Mouse (Mus musculus): Measurements from ENCODE around the gene Slc45a3. TPM values are rescaled to one million over a fixed set of nuclear protein-coding genes. Genes with fewer than 3 reads are reported as not detected.
A peak's percentile ranks its signal among the peaks of the same experiment; 100 is the strongest.

Slc45a3 gene
- polyA plus RNA-seq, 1 experiment from 2014 or later: 5.9 TPM

DNA sequence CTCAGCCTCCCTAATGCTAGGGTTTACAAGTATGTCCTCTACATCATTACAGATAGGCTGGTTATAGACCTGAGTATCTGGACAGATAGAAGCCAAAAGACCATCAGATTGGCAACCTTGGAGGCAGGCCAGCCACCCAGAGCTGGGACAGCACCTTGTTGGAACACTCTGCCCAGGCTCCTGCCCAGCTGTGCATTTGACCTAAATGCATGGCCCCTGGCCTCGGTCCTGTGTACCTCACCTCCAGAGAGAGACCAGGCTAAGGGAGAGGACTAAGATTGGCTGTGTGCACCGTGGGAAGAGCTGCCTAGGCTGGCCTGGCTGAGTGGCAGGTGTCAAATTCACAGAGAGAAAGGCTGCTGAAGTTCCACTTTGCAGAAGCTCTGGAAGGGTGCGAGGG lies 5.8 kb downstream of the Slc45a3 start:
- peaks cover 72% of the 10 kb centered on the region for H3K4me1 ChIP-seq (replicated peaks)

DNA sequence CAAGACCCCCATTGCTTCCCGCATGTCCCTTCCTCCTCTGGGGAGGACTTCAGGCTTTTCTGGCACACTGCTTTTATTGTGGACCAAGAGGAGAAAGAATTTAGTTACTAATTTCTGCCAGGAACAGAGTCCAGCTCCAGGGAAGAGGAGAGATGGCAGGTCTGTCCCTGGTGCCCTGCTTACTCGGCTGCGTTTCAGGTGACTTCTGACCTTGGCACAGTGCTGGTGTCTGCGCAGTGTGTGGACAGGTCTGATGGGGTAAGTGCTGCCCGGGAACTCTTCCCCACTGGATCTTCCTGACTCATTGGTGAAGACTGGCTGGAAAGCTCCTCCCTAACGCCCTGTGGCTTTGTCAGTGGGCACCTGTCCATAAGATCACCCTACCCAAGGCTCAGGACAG lies 6.2 kb downstream of the Slc45a3 start:
- Histone ChIP-seq H3K9me3 (no peaks in the 10 kb centered on the region), H3K4me3 (no peak overlapping the region), H3K27ac (replicated peaks) (no peak overlapping the region), H3K36me3 (no peaks in the 10 kb centered on the region), H3K27me3 (peaks cover 10% of the 10 kb centered on the region), H3K9ac (no peak overlapping the region), H3K4me1 (replicated peaks) (peaks cover 72% of the 10 kb centered on the region), H3K4me2 (no peak overlapping the region)
- WGBS: 80% methylated on average over 6 of the region's 6 CpGs
- no peak for ATAC-seq (ENCODE audit: low read depth)

More for the DNA sequence above, 5.8 kb downstream of the Slc45a3 start:
- ATAC-seq (ENCODE audit: low read depth): no peak
- Histone ChIP-seq H3K36me3 (no peaks in the 10 kb centered on the region), H3K9ac (no peak overlapping the region), H3K27me3 (peaks cover 14% of the 10 kb centered on the region), H3K9me3 (no peaks in the 10 kb centered on the region), H3K4me3 (no peak overlapping the region), H3K27ac (replicated peaks) (no peak overlapping the region), H3K4me2 (no peak overlapping the region)
- 50% methylated on average over 3 of the region's 3 CpGs for WGBS

- Histone ChIP-seq H3K9ac (no peak overlapping the region), H3K4me2 (no peak overlapping the region), H3K4me1 (replicated peaks) (peaks cover 65% of the 10 kb centered on the region), H3K36me3 (no peaks in the 10 kb centered on the region), H3K27me3 (peaks cover 1% of the 10 kb centered on the region), H3K4me3 (no peak overlapping the region), H3K27ac (replicated peaks) (no peak overlapping the region), H3K9me3 (no peaks in the 10 kb centered on the region)
- WGBS: 58% methylated on average over 4 of the region's 4 CpGs
- ATAC-seq (ENCODE audit: low read depth): no peak
These were observed 7.1 kb downstream of the Slc45a3 start for GRCm38 (mm10) chr1:131969825-131970224.

DNA sequence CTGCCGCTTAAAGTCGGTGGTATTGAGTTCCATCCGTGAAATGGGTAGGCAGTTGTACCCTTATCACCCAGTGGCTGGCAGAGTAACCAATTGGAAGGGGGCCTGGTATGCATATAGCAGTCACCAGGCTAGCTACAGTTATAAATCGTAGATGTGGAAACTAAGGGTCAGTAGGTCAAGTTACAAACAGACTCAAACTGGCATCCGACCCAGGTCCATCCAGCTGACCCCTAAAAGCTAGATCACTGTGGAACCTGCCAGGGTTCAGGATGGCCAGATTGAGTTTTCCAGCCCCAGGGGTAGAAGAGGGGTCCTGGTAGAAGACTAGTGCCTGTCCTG lies 7.5 kb downstream of the Slc45a3 start:
- H3K4me2 ChIP-seq: peak overlapping the region; percentile 20; the same call in 1 of the 2 replicates

GRCm38 (mm10) chr1:131970661-131971520 lies 8.1 kb downstream of the Slc45a3 start:
- peaks cover 67% of the 10 kb centered on the region for H3K4me1 ChIP-seq (replicated peaks)
- no peak overlapping the region; the same call in 1 of the 2 replicates for H3K9ac ChIP-seq
- peak overlapping the region; percentile 20 for H3K4me2 ChIP-seq
- no peak overlapping the region for H3K4me3 ChIP-seq
- H3K27ac ChIP-seq (replicated peaks): peak overlapping the region; percentile 72
- H3K9me3 ChIP-seq: no peaks in the 10 kb centered on the region
- 3% methylated on average over 16 of the region's 16 CpGs for WGBS
- H3K27me3 ChIP-seq: no peaks in the 10 kb centered on the region; the same call in 1 of the 2 replicates
- peak; percentile 62 for ATAC-seq (ENCODE audit: low read depth)
- H3K36me3 ChIP-seq: no peaks in the 10 kb centered on the region

More for the DNA sequence above, 7.5 kb downstream of the Slc45a3 start:
- Histone ChIP-seq H3K9ac (no peak overlapping the region; the same call in 1 of the 2 replicates), H3K27ac (replicated peaks) (0 out of 2 replicates have a peak overlapping the region, but pooled peaks have one; percentile 72), H3K4me3 (no peak overlapping the region), H3K36me3 (no peaks in the 10 kb centered on the region), H3K27me3 (no peaks in the 10 kb centered on the region; the same call in 1 of the 2 replicates), H3K9me3 (no peaks in the 10 kb centered on the region), H3K4me1 (replicated peaks) (peaks cover 67% of the 10 kb centered on the region)
- 32% methylated on average over 5 of the region's 5 CpGs for WGBS
- ATAC-seq (ENCODE audit: low read depth): no peak; the same call in 1 of the 2 replicates

GRCm38 (mm10) chr1:131971771-131972497 lies 9.2 kb downstream of the Slc45a3 start:
- H3K4me1 ChIP-seq (replicated peaks): peaks cover 58% of the 10 kb centered on the region
- ATAC-seq (ENCODE audit: low read depth): no peak

GRCm38 (mm10) chr1:131972498-131973334 lies 9.9 kb downstream of the Slc45a3 start:
- peaks cover 54% of the 10 kb centered on the region for H3K4me1 ChIP-seq (replicated peaks)
- H3K4me2 ChIP-seq: 0 out of 2 replicates have a peak overlapping the region, but pooled peaks have one; percentile 16
- 16% methylated on average over 13 of the region's 13 CpGs for WGBS
- H3K9me3 ChIP-seq: no peaks in the 10 kb centered on the region
- peak overlapping the region; percentile 8; the same call in 1 of the 2 replicates for H3K9ac ChIP-seq
- H3K27ac ChIP-seq (replicated peaks): 0 out of 2 replicates have a peak overlapping the region, but pooled peaks have one; percentile 28
- H3K4me3 ChIP-seq: no peak overlapping the region
- H3K36me3 ChIP-seq: no peaks in the 10 kb centered on the region
- H3K27me3 ChIP-seq: no peaks in the 10 kb centered on the region; the same call in 1 of the 2 replicates
- no peak for ATAC-seq (ENCODE audit: low read depth)

More at GRCm38 (mm10) chr1:131971771-131972497, 9.2 kb downstream of the Slc45a3 start:
- 0 out of 2 replicates have a peak overlapping the region, but pooled peaks have one; percentile 16 for H3K4me2 ChIP-seq
- H3K9me3 ChIP-seq: no peaks in the 10 kb centered on the region
- H3K4me3 ChIP-seq: no peak overlapping the region
- WGBS: 3% methylated on average over 15 of the region's 15 CpGs
- no peaks in the 10 kb centered on the region for H3K36me3 ChIP-seq
- H3K27ac ChIP-seq (replicated peaks): peak overlapping the region; percentile 72
- H3K27me3 ChIP-seq: no peaks in the 10 kb centered on the region; the same call in 1 of the 2 replicates
- 0 out of 2 replicates have a peak overlapping the region, but pooled peaks have one; percentile 6 for H3K9ac ChIP-seq

- 85% methylated on average over 6 of the region's 6 CpGs for WGBS
- H3K4me1 ChIP-seq (replicated peaks): peaks cover 47% of the 10 kb centered on the region
- H3K9me3 ChIP-seq: no peaks in the 10 kb centered on the region
- ATAC-seq (ENCODE audit: low read depth): no peak
- no peak overlapping the region for H3K9ac ChIP-seq
- no peak overlapping the region for H3K27ac ChIP-seq (replicated peaks)
- H3K27me3 ChIP-seq: no peaks in the 10 kb centered on the region; the same call in 1 of the 2 replicates
- H3K4me2 ChIP-seq: no peak overlapping the region
- H3K4me3 ChIP-seq: no peak overlapping the region
- no peaks in the 10 kb centered on the region for H3K36me3 ChIP-seq
These were observed 11.2 kb downstream of the Slc45a3 start for GRCm38 (mm10) chr1:131973991-131974390.

GRCm38 (mm10) chr1:131976886-131977285 lies 14.1 kb downstream of the Slc45a3 start:
- 91% methylated on average over 5 of the region's 5 CpGs for WGBS
- Histone ChIP-seq H3K9ac (no peak overlapping the region), H3K27me3 (no peaks in the 10 kb centered on the region; the same call in 1 of the 2 replicates), H3K9me3 (no peaks in the 10 kb centered on the region), H3K4me1 (replicated peaks) (peaks cover 28% of the 10 kb centered on the region), H3K4me3 (no peak overlapping the region), H3K36me3 (no peaks in the 10 kb centered on the region), H3K27ac (replicated peaks) (no peak overlapping the region), H3K4me2 (no peak overlapping the region)
- no peak for ATAC-seq (ENCODE audit: low read depth)

- H3K4me2 ChIP-seq: no peak overlapping the region
- no peaks in the 10 kb centered on the region for H3K9me3 ChIP-seq
- H3K36me3 ChIP-seq: no peaks in the 10 kb centered on the region
- no peaks in the 10 kb centered on the region for H3K27me3 ChIP-seq
- no peak overlapping the region for H3K9ac ChIP-seq
- no peak overlapping the region for H3K27ac ChIP-seq (replicated peaks)
- H3K4me1 ChIP-seq (replicated peaks): 0 out of 2 replicates have a peak, but pooled peaks cover 4% of the 10 kb centered on the region
- H3K4me3 ChIP-seq: no peak overlapping the region
- ATAC-seq (ENCODE audit: low read depth): no peak
- 30% methylated on average over 2 of the region's 2 CpGs for WGBS
These were observed 17.7 kb downstream of the Slc45a3 start for GRCm38 (mm10) chr1:131980471-131980870.

- no peak overlapping the region for H3K27ac ChIP-seq (replicated peaks)
- no peaks in the 10 kb centered on the region for H3K27me3 ChIP-seq
- 50% methylated on average over 12 of the region's 12 CpGs for WGBS
- no peak overlapping the region for H3K4me3 ChIP-seq
- peak; percentile 64 for ATAC-seq (ENCODE audit: low read depth)
- H3K9me3 ChIP-seq: no peaks in the 10 kb centered on the region
- no peaks in the 10 kb centered on the region for H3K36me3 ChIP-seq
- H3K4me2 ChIP-seq: no peak overlapping the region
- H3K9ac ChIP-seq: no peak overlapping the region
- no peaks in the 10 kb centered on the region for H3K4me1 ChIP-seq (replicated peaks)
These were observed 18.7 kb downstream of the Slc45a3 start for GRCm38 (mm10) chr1:131981378-131982013.

All from neural tube, embryonic 13.5 days (tissue).